Mouse (Mus musculus): ENCODE data around the gene Stat1. TPM values are rescaled to one million over a fixed set of nuclear protein-coding genes. Genes with fewer than 3 reads are reported as not detected.

Gene Stat1
- total RNA-seq, 2 experiments from 2014 or later = 19.1 to 19.8 TPM

Other genes starting within 250 kb of the Stat1 start
- gene Myo1b, start 203.4 kb upstream of the Stat1 start, total RNA-seq (2021) = 10 to 100 TPM; 28.5 to 39.4 TPM
- 1 to 10 TPM; 4.2 to 5.0 TPM for gene Stat4, start 132.3 kb upstream of the Stat1 start, total RNA-seq (2021)
- gene Gls, start 113.8 kb downstream of the Stat1 start, total RNA-seq (2021) = 100 to 1,000 TPM; 331 to 391 TPM

All from left cerebral cortex, postnatal 36 days (tissue).